Mouse (Mus musculus) midbrain, embryonic 11.5 days (tissue): ENCODE measurements around the gene Tshz3. TPM values are rescaled to one million over a fixed set of nuclear protein-coding genes. Genes with fewer than 3 reads are reported as not detected.

Experiments used
- ATAC-seq: fragments of 200-750 bp; cut with Nextera tagmentation; 2 replicates; pipeline ENCODE4 v1.8.0; 2017; ENCODE audit warnings: moderate TSS enrichment, moderate library complexity; ENCODE audit not compliant: low FRiP score
- DNase-seq: peaks from one replicate; pipeline ENCODE4 v3.0.0; 2015; ENCODE audit warnings: low spot score; ENCODE audit errors: missing footprints
- H3K27ac ChIP-seq: fragments of 300-500 bp; sonication (generic); 2 replicates; pipeline ENCODE4 v1.5.1; 2014; ENCODE audit warnings: low read depth, low read length
- H3K27me3 ChIP-seq: fragments of 300-500 bp; sonication (generic); 2 replicates; pipeline ENCODE4 v1.6.1; 2014; ENCODE audit warnings: mild to moderate bottlenecking, low read length, moderate library complexity, mixed read lengths; ENCODE audit not compliant: control insufficient read depth, insufficient read depth
- H3K36me3 ChIP-seq: fragments of 300-500 bp; sonication (generic); 2 replicates; pipeline ENCODE4 v1.6.1; 2014; ENCODE audit warnings: mild to moderate bottlenecking, low read length, moderate library complexity, mixed read lengths; ENCODE audit not compliant: control insufficient read depth, insufficient read depth
- H3K4me1 ChIP-seq: fragments of 300-500 bp; sonication (generic); 2 replicates; pipeline ENCODE4 v1.6.1; 2014; ENCODE audit warnings: low read length; ENCODE audit not compliant: control insufficient read depth, insufficient read depth
- H3K4me2 ChIP-seq: fragments of 300-500 bp; sonication (generic); 2 replicates; pipeline ENCODE4 v1.6.1; 2014; ENCODE audit warnings: mild to moderate bottlenecking, moderate library complexity
- H3K4me3 ChIP-seq: fragments of 300-500 bp; sonication (generic); 2 replicates; pipeline ENCODE4 v1.5.1; 2014; ENCODE audit warnings: low read depth, low read length
- H3K9ac ChIP-seq: fragments of 300-500 bp; sonication (generic); 2 replicates; pipeline ENCODE4 v1.6.1; 2014; ENCODE audit warnings: low read length
- H3K9me3 ChIP-seq: fragments of 300-500 bp; sonication (generic); 2 replicates; pipeline ENCODE4 v1.6.1; 2016; ENCODE audit warnings: low read length; ENCODE audit not compliant: control insufficient read depth
- WGBS: fragments of 180-500 bp; shearing (Covaris S2); extraction: QIAGEN DNeasy Blood & Tissue Kit; methylation state at CpG from one replicate; pipeline ENCODE4 v1.1.7; 2014; 5-methylcytosine and 5-hydroxymethylcytosine counted together
- polyA plus RNA-seq: library from polyadenylated mRNA; unstranded; fragments of >200 nt; fragmentation: Nextera tagmentation; extraction: Ambion mirVana; gene quantifications from 2 replicates; pipeline ENCODE4 v1.2.1, GENCODE M21; 2014

The Tshz3 gene
- polyA plus RNA-seq, 1 experiment from 2014 or later: 4.1 TPM

- ATAC-seq (no peak), DNase-seq (peak; percentile 93)
- Histone ChIP-seq H3K4me1 (peaks cover 12% of the 10 kb centered on the region), H3K36me3 (no peaks in the 10 kb centered on the region), H3K9me3 (no peaks in the 10 kb centered on the region), H3K4me2 (peak overlapping the region; percentile 88; the same call in 1 of the 2 replicates), H3K9ac (no peak overlapping the region), H3K27ac (no peak overlapping the region), H3K27me3 (peaks cover 70% of the 10 kb centered on the region), H3K4me3 (no peak overlapping the region)
- 3% methylated on average over 7 of the region's 7 CpGs for WGBS
Observed at GRCm38 (mm10) chr7:36694642-36695191, 3.2 kb upstream of the Tshz3 start.

GRCm38 (mm10) chr7:36695276-36695675 is 2.6 kb upstream of the Tshz3 start:
- WGBS: 2% methylated on average over 25 of the region's 25 CpGs
- ATAC-seq: no peak
- H3K36me3 ChIP-seq: no peaks in the 10 kb centered on the region
- no peak overlapping the region for H3K27ac ChIP-seq
- H3K27me3 ChIP-seq: peaks cover 67% of the 10 kb centered on the region
- DNase-seq: peak; percentile 94
- peak overlapping the region; percentile 76 for H3K4me3 ChIP-seq
- H3K4me2 ChIP-seq: peak overlapping the region; percentile 88
- 0 out of 2 replicates have a peak overlapping the region, but pooled peaks have one; percentile 68 for H3K9ac ChIP-seq
- peaks cover 12% of the 10 kb centered on the region for H3K4me1 ChIP-seq
- H3K9me3 ChIP-seq: no peaks in the 10 kb centered on the region

GRCm38 (mm10) chr7:36695791-36696241 is 2.1 kb upstream of the Tshz3 start:
- peaks cover 62% of the 10 kb centered on the region for H3K27me3 ChIP-seq
- no peaks in the 10 kb centered on the region for H3K9me3 ChIP-seq
- DNase-seq: peak; percentile 92
- H3K4me1 ChIP-seq: peaks cover 12% of the 10 kb centered on the region
- H3K4me3 ChIP-seq: peak overlapping the region; percentile 76
- no peak overlapping the region for H3K27ac ChIP-seq
- H3K36me3 ChIP-seq: no peaks in the 10 kb centered on the region
- peak; percentile 22; the same call in 1 of the 2 replicates for ATAC-seq
- peak overlapping the region; percentile 68 for H3K9ac ChIP-seq
- WGBS: 0% methylated on average over 42 of the region's 42 CpGs
- H3K4me2 ChIP-seq: peak overlapping the region; percentile 88

GRCm38 (mm10) chr7:36696406-36697117 is 1.4 kb upstream of the Tshz3 start:
- no peaks in the 10 kb centered on the region for H3K9me3 ChIP-seq
- H3K9ac ChIP-seq: peak overlapping the region; percentile 68
- peaks cover 12% of the 10 kb centered on the region for H3K4me1 ChIP-seq
- peaks cover 55% of the 10 kb centered on the region for H3K27me3 ChIP-seq
- WGBS: under 1% methylated on average over 52 of the region's 62 CpGs
- H3K27ac ChIP-seq: no peak overlapping the region
- DNase-seq (peak; percentile 99), ATAC-seq (peak; percentile 45)
- peak overlapping the region; percentile 88 for H3K4me2 ChIP-seq
- no peaks in the 10 kb centered on the region for H3K36me3 ChIP-seq
- H3K4me3 ChIP-seq: peak overlapping the region; percentile 76

GRCm38 (mm10) chr7:36697118-36697855 is 631 bp upstream of the Tshz3 start:
- peak overlapping the region; percentile 76 for H3K4me3 ChIP-seq
- peaks cover 47% of the 10 kb centered on the region for H3K27me3 ChIP-seq
- peak overlapping the region; percentile 88 for H3K4me2 ChIP-seq
- H3K4me1 ChIP-seq: peaks cover 12% of the 10 kb centered on the region
- no peaks in the 10 kb centered on the region for H3K9me3 ChIP-seq
- H3K9ac ChIP-seq: peak overlapping the region; percentile 68
- WGBS: 0% methylated on average over 18 of the region's 62 CpGs
- DNase-seq (peak; percentile 94), ATAC-seq (peak; percentile 73)
- H3K27ac ChIP-seq: peak overlapping the region; percentile 33; the same call in 1 of the 2 replicates
- no peaks in the 10 kb centered on the region for H3K36me3 ChIP-seq

- ATAC-seq (no peak), DNase-seq (peak; percentile 97)
- Histone ChIP-seq H3K36me3 (no peaks in the 10 kb centered on the region), H3K4me3 (peak overlapping the region; percentile 76), H3K4me1 (peaks cover 12% of the 10 kb centered on the region), H3K27me3 (peaks cover 34% of the 10 kb centered on the region), H3K9ac (peak overlapping the region; percentile 68), H3K27ac (no peak overlapping the region), H3K9me3 (no peaks in the 10 kb centered on the region), H3K4me2 (peak overlapping the region; percentile 88)
- 0% methylated on average over 16 of the region's 16 CpGs for WGBS
Observed at GRCm38 (mm10) chr7:36698589-36698946, 650 bp downstream of the Tshz3 start.

GRCm38 (mm10) chr7:36699001-36699987 is 1.4 kb downstream of the Tshz3 start:
- Histone ChIP-seq H3K36me3 (no peaks in the 10 kb centered on the region), H3K9me3 (no peaks in the 10 kb centered on the region), H3K4me1 (peaks cover 12% of the 10 kb centered on the region), H3K27ac (no peak overlapping the region), H3K27me3 (peaks cover 27% of the 10 kb centered on the region), H3K9ac (no peak overlapping the region), H3K4me3 (peak overlapping the region; percentile 76), H3K4me2 (peak overlapping the region; percentile 88)
- no peak for ATAC-seq
- WGBS: 9% methylated on average over 18 of the region's 18 CpGs
- DNase-seq: peak; percentile 88

- Histone ChIP-seq H3K27me3 (no peaks in the 10 kb centered on the region), H3K36me3 (no peaks in the 10 kb centered on the region), H3K9me3 (no peaks in the 10 kb centered on the region), H3K4me2 (no peak overlapping the region), H3K27ac (no peak overlapping the region), H3K4me3 (no peak overlapping the region), H3K4me1 (peaks cover 22% of the 10 kb centered on the region), H3K9ac (no peak overlapping the region)
- DNase-seq: no peak
- 0 out of 2 replicates have a peak, but pooled peaks have one; percentile 28 for ATAC-seq
- WGBS: 40% methylated on average over 10 of the region's 10 CpGs
Observed at GRCm38 (mm10) chr7:36706636-36707035, 8.7 kb downstream of the Tshz3 start.
